Mouse (Mus musculus) lung, postnatal 0 days (tissue): ENCODE results near the gene Lrrc40.

Experiments
- CTCF ChIP-seq: IDR thresholded peaks from 2 replicates; pipeline ENCODE4 v1.5.1; 2016; ENCODE audit warnings: antibody characterized with exemption, mild to moderate bottlenecking
- EP300 ChIP-seq: IDR thresholded peaks from 2 replicates; pipeline ENCODE4 v1.6.1; 2016; ENCODE audit warnings: antibody characterized with exemption, mild to moderate bottlenecking, control low read depth

- TF ChIP-seq EP300 (no peak), CTCF (no peak)
These were observed 43.1 kb upstream of the Lrrc40 start for GRCm38 (mm10) chr3:157993322-157993721.
